Mouse (Mus musculus) neural tube, embryonic 11.5 days (tissue): Measurements from ENCODE around the gene Vps37c. TPM values are rescaled to one million over a fixed set of nuclear protein-coding genes. Genes with fewer than 3 reads are reported as not detected.

Source experiments
- ATAC-seq: fragments of 200-750 bp; cut with Nextera tagmentation; 2 replicates; pipeline ENCODE4 v1.8.0; 2017; ENCODE audit warnings: moderate number of reproducible peaks, mild to moderate bottlenecking, moderate TSS enrichment, moderate library complexity; ENCODE audit not compliant: insufficient read depth, low FRiP score, low TSS enrichment
- DNase-seq: peaks from one replicate; pipeline ENCODE4 v3.0.0-alpha.2; 2015; ENCODE audit warnings: low spot score
- H3K27ac ChIP-seq: fragments of 300-500 bp; sonication (generic); 2 replicates; pipeline ENCODE4 v1.5.1; 2014; ENCODE audit warnings: low read depth, mild to moderate bottlenecking, low read length
- H3K27me3 ChIP-seq: fragments of 300-500 bp; sonication (generic); 2 replicates; pipeline ENCODE4 v1.6.1; 2014; ENCODE audit warnings: mild to moderate bottlenecking, low read length, mixed read lengths; ENCODE audit not compliant: control insufficient read depth, insufficient read depth
- H3K36me3 ChIP-seq: fragments of 300-500 bp; sonication (generic); 2 replicates; pipeline ENCODE4 v1.6.1; 2014; ENCODE audit warnings: mild to moderate bottlenecking, low read length, moderate library complexity, mixed read lengths; ENCODE audit not compliant: control insufficient read depth, insufficient read depth
- H3K4me1 ChIP-seq: fragments of 300-500 bp; sonication (generic); 2 replicates; pipeline ENCODE4 v1.6.1; 2014; ENCODE audit warnings: low read length, mixed read lengths; ENCODE audit not compliant: control insufficient read depth, insufficient read depth
- H3K4me2 ChIP-seq: fragments of 300-500 bp; sonication (generic); 2 replicates; pipeline ENCODE4 v1.6.1; 2014; ENCODE audit warnings: low read depth, mild to moderate bottlenecking, moderate library complexity
- H3K4me3 ChIP-seq: fragments of 300-500 bp; sonication (generic); 2 replicates; pipeline ENCODE4 v1.5.1; 2014; ENCODE audit warnings: low read depth, low read length
- H3K9ac ChIP-seq: fragments of 300-500 bp; sonication (generic); 2 replicates; pipeline ENCODE4 v1.6.1; 2014; ENCODE audit warnings: mild to moderate bottlenecking, low read length
- H3K9me3 ChIP-seq: fragments of 300-500 bp; sonication (generic); 2 replicates; pipeline ENCODE4 v1.6.1; 2016; ENCODE audit warnings: low read length; ENCODE audit not compliant: control insufficient read depth
- WGBS: fragments of 180-500 bp; shearing (Covaris S2); extraction: QIAGEN DNeasy Blood & Tissue Kit; methylation state at CpG from one replicate; pipeline ENCODE4 v1.1.7; 2014; 5-methylcytosine and 5-hydroxymethylcytosine counted together
- polyA plus RNA-seq: library from polyadenylated mRNA; unstranded; fragments of >200 nt; fragmentation: Nextera tagmentation; extraction: Ambion mirVana; gene quantifications from 2 replicates; pipeline ENCODE4 v1.2.1, GENCODE M21; 2014

Gene Vps37c
- polyA plus RNA-seq, 1 experiment from 2014 or later, result 34.4 TPM

- 93% methylated on average over 7 of the region's 7 CpGs for WGBS
- no peaks in the 10 kb centered on the region for H3K27me3 ChIP-seq
- H3K36me3 ChIP-seq, result no peaks in the 10 kb centered on the region
- no peak overlapping the region for H3K9ac ChIP-seq
- H3K4me1 ChIP-seq, result no peaks in the 10 kb centered on the region
- no peak overlapping the region for H3K4me2 ChIP-seq
- DNase-seq (no peak), ATAC-seq (no peak)
- H3K9me3 ChIP-seq, result no peaks in the 10 kb centered on the region
- H3K27ac ChIP-seq, result no peak overlapping the region
- no peak overlapping the region for H3K4me3 ChIP-seq
These were observed 47.3 kb downstream of the Vps37c start for GRCm38 (mm10) chr19:10735861-10736260.

GRCm38 (mm10) chr19:10738038-10738437 is 49.5 kb downstream of the Vps37c start:
- Histone ChIP-seq H3K4me1 (no peaks in the 10 kb centered on the region), H3K36me3 (no peaks in the 10 kb centered on the region), H3K27ac (no peak overlapping the region), H3K9ac (no peak overlapping the region), H3K27me3 (no peaks in the 10 kb centered on the region), H3K4me3 (no peak overlapping the region), H3K9me3 (no peaks in the 10 kb centered on the region), H3K4me2 (no peak overlapping the region)
- 91% methylated on average over 6 of the region's 6 CpGs for WGBS
- no peak for ATAC-seq
- no peak for DNase-seq

- no peaks in the 10 kb centered on the region for H3K9me3 ChIP-seq
- no peak for ATAC-seq
- no peak for DNase-seq
- H3K4me2 ChIP-seq, result no peak within 1 kb of the TSS
- 74% methylated on average over 4 of the region's 4 CpGs for WGBS
- H3K4me1 ChIP-seq, result no peaks in the 10 kb centered on the region
- H3K9ac ChIP-seq, result no peak within 1 kb of the TSS
- H3K4me3 ChIP-seq, result no peak within 1 kb of the TSS
- no peaks in the 10 kb centered on the region for H3K27me3 ChIP-seq
- no peak within 1 kb of the TSS for H3K27ac ChIP-seq
- H3K36me3 ChIP-seq, result no peaks in the 10 kb centered on the region
These were observed 50.3 kb downstream of the Vps37c start, which contains the start of gene Cd5 for GRCm38 (mm10) chr19:10738811-10739210. Cd5 (minus strand) TSS chr19:10739002.

GRCm38 (mm10) chr19:10739916-10740315 is 51.4 kb downstream of the Vps37c start:
- H3K4me1 ChIP-seq, result no peaks in the 10 kb centered on the region
- no peaks in the 10 kb centered on the region for H3K27me3 ChIP-seq
- DNase-seq (no peak), ATAC-seq (no peak)
- no peaks in the 10 kb centered on the region for H3K36me3 ChIP-seq
- 97% methylated on average over 4 of the region's 4 CpGs for WGBS
- H3K9ac ChIP-seq, result no peak overlapping the region
- H3K4me2 ChIP-seq, result no peak overlapping the region
- no peak overlapping the region for H3K27ac ChIP-seq
- H3K4me3 ChIP-seq, result no peak overlapping the region
- no peaks in the 10 kb centered on the region for H3K9me3 ChIP-seq

- Histone ChIP-seq H3K36me3 (no peaks in the 10 kb centered on the region), H3K4me2 (no peak overlapping the region), H3K9me3 (no peaks in the 10 kb centered on the region), H3K4me1 (no peaks in the 10 kb centered on the region), H3K27me3 (no peaks in the 10 kb centered on the region), H3K9ac (no peak overlapping the region), H3K4me3 (no peak overlapping the region), H3K27ac (no peak overlapping the region)
- DNase-seq (no peak), ATAC-seq (no peak)
- WGBS, result 50% methylated on average over 11 of the region's 11 CpGs
These were observed 52.3 kb downstream of the Vps37c start for GRCm38 (mm10) chr19:10740641-10741440.

GRCm38 (mm10) chr19:10742145-10742544 is 53.6 kb downstream of the Vps37c start:
- ATAC-seq (no peak), DNase-seq (no peak)
- H3K27ac ChIP-seq, result no peak overlapping the region
- no peak overlapping the region for H3K4me3 ChIP-seq
- no peaks in the 10 kb centered on the region for H3K27me3 ChIP-seq
- H3K36me3 ChIP-seq, result no peaks in the 10 kb centered on the region
- H3K4me2 ChIP-seq, result no peak overlapping the region
- H3K4me1 ChIP-seq, result no peaks in the 10 kb centered on the region
- WGBS, result 88% methylated on average over 6 of the region's 6 CpGs
- H3K9me3 ChIP-seq, result no peaks in the 10 kb centered on the region
- no peak overlapping the region for H3K9ac ChIP-seq

GRCm38 (mm10) chr19:10742565-10742964 is 54.0 kb downstream of the Vps37c start:
- no peak for DNase-seq
- no peaks in the 10 kb centered on the region for H3K9me3 ChIP-seq
- no peak overlapping the region for H3K4me2 ChIP-seq
- no peak overlapping the region for H3K27ac ChIP-seq
- no peaks in the 10 kb centered on the region for H3K4me1 ChIP-seq
- no peak overlapping the region for H3K9ac ChIP-seq
- H3K27me3 ChIP-seq, result no peaks in the 10 kb centered on the region
- ATAC-seq, result no peak
- H3K36me3 ChIP-seq, result no peaks in the 10 kb centered on the region
- 77% methylated on average over 3 of the region's 3 CpGs for WGBS
- H3K4me3 ChIP-seq, result no peak overlapping the region

GRCm38 (mm10) chr19:10747182-10747581 is 58.6 kb downstream of the Vps37c start:
- Histone ChIP-seq H3K9ac (no peak overlapping the region), H3K27me3 (no peaks in the 10 kb centered on the region), H3K27ac (no peak overlapping the region), H3K4me3 (no peak overlapping the region), H3K36me3 (no peaks in the 10 kb centered on the region), H3K4me2 (no peak overlapping the region), H3K9me3 (no peaks in the 10 kb centered on the region), H3K4me1 (no peaks in the 10 kb centered on the region)
- WGBS, result 83% methylated on average over 7 of the region's 7 CpGs
- ATAC-seq (no peak), DNase-seq (no peak)

GRCm38 (mm10) chr19:10747718-10748117 is 59.2 kb downstream of the Vps37c start:
- WGBS, result 79% methylated on average over 6 of the region's 6 CpGs
- ATAC-seq, result no peak

More at GRCm38 (mm10) chr19:10747718-10748117, 59.2 kb downstream of the Vps37c start:
- H3K27ac ChIP-seq, result no peak overlapping the region
- H3K9ac ChIP-seq, result no peak overlapping the region
- H3K27me3 ChIP-seq, result no peaks in the 10 kb centered on the region
- H3K4me3 ChIP-seq, result no peak overlapping the region
- H3K4me2 ChIP-seq, result no peak overlapping the region
- DNase-seq, result no peak
- H3K9me3 ChIP-seq, result no peaks in the 10 kb centered on the region
- no peaks in the 10 kb centered on the region for H3K4me1 ChIP-seq
- H3K36me3 ChIP-seq, result no peaks in the 10 kb centered on the region
